Mouse (Mus musculus): Measurements from ENCODE around the gene Pcbp2.

- no peak for TF ChIP-seq CTCF (IDR thresholded peaks at IDR 0.05)
- no peak for TF ChIP-seq EP300 (IDR thresholded peaks at IDR 0.05)
Measured at GRCm38 (mm10) chr15:102546246-102546645, 75.9 kb downstream of the Pcbp2 start.

Data from lung, postnatal 0 days (tissue).